Mouse (Mus musculus) layer of hippocampus, postnatal 14 days (tissue): ENCODE results near the gene Best1. TPM values are rescaled to one million over a fixed set of nuclear protein-coding genes. Genes with fewer than 3 reads are reported as not detected.
"Not testable (repeated sequence)": the region's sequence is repeated elsewhere in the genome, so short reads cannot be mapped to it uniquely, and the experiment has no call there.

ENCODE experiments used
- DNase-seq, 2 experiments: peaks; one replicate each; pipeline ENCODE4 v3.0.0; 2021 to 2022; ENCODE audit warnings: low spot score in 2 of 2, mixed read lengths in 1 of 2
- total RNA-seq, 2 experiments: library from RNA; stranded (reverse); gene quantifications; 2 replicates each; pipeline ENCODE4 v1.2.3; 2021

Best1 gene
- total RNA-seq, 2 experiments from 2014 or later, result 0.97 to 1.1 TPM

DNA sequence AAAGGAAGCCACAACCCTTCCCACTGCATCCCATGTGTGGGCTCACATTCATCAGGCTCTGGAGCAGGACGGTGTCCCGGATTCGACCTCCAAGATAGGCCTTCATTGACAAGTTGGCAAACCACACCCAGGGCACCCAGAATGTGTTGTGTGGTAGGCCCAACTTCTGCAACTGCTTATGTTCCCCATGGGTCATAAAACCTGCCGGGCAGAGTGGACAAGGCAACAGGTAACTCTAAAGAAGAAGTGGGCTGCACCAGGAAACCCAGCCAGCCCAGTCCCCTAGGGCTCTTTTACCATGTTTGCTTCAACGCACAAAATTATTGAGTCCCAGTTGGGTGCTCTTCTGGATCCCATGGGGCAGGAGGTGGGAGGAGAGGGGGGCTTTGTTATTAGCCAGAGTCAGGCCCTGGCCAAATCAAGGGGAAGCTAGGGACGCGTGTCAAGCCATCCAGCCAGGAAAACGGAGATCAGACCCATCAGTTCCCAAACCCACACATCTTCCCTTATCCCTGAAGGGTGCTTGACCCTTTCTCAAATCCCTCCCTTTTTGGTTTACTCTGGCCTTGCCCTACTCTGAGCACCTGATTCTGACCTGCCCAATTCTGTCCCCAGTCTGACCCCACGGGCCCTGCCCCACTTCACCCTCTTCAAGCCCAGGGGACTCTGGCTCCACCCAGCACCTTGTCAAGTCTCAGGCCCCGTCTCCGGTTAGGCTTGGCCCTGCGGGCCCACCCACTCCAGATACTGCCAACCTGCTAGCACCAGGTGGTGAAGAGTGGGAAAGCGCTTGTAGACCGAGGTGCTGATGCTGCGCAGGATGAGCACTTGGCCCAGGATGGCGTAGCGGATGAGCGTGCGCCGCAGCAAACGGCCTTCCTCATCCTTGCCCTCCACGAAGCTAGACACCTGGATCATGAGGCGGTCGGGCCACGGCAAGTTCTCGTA lies 9.1 kb downstream of the Best1 start:
- DNase-seq, result no peak

DNA sequence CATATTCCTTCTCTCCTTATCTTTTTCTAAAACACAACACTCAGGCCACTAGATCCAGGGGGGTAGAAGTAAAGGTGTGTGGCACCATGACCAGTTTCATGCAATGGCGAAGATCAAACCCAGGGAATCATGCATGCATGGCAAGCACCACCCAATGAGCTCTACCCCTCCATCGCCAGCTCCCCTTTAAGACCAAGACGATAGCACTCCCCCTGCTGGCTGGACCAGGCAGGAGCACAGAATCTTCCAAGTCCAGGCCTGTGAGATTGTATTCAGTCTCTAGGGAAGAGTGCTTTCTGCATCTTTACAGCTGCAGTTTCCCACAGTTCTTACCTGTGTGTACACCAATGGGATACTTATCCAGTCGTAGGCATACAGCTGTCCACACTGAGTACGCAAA lies 10.1 kb downstream of the Best1 start:
- DNase-seq, result peak; percentile 71 to 74

DNA sequence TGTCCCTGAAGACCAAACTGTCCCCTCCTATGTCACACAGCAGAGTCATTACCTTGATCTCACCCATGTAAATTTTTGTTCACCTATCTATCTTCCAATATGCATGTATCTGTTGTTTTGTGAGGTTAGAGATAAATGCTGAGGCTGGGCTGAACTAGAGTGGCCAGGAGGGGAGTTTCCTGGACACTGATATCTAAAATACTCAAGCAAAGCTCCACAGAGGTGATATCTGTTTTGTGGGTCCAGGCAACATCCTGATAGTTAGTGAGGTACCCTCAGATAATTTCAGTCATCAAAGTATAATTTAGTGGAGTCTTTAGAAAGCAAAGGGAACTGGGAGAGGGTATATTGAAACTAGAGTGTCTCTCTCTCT lies 11.6 kb downstream of the Best1 start:
- DNase-seq, result no peak

DNA sequence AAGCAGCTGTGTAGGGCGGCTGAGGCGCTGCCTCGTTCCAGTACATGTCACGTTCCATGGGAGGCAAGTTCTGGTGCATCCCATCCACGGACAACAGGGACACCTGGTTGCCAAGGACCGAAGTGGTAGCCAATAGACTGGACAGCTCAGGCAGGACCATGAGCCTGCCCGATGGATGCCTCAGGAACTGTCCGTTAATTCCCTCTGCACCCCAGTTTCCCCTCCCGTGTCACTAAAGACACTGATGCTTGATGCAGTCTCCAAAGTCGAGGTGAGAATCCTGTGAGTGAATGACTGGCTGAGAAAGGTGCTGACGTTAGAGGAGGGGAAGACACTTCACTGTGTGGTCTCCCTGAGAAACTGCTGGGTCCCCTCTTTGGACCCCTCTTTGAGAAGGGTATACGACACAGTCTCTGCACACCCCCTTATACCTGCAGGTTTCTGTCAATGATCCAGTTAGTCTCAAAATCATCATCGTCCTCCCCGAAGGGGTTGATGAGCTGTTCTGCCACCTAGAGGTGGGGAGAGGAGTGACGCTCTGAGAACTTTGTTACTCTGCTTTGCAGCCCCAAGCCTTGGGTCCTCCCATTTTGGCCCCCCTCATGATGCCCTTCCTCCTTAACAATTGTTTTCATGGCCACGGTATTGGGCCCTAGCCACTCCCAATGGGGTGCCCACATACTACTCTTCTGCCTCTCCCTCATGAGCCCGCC lies 12.1 kb downstream of the Best1 start:
- DNase-seq, result no peak

DNA sequence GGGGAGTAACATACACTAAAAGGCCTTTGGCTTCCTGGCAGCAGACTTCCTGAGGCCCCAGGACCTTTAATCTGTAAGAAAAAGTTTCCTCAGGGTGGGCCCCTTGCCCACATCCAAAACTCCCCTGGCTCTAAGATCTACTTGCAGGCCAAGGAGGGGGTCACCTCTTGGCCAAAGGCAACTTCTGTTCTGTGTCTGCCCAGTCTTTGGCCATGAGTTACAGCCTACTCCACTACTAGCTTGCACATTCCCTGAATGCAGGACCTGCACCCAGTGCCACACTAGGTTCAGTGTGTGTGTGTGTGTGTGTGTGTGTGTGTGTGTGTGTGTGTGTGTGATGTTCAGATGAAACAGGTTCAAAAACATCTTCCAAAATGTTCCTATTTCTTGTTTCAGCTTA lies 13.8 kb downstream of the Best1 start:
- no peak for DNase-seq

DNA sequence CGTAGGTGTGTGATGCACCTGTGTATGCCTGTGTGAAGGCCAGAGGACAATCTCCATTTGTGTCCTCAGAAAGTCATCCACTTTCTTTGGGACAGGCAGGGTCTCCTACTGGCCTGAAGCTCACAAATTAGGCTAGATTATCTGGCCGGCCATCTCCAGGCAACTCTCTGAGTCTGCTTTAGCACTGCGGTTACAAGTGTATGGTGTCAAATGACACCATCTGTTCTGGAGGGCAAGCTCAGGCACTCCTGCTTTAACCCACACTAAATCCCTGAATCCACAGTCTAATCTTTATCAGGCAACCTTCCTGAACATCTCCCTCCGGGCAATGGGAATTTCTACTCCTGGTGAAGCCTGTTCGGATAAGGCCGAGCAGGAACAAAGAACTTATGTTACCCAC lies 14.2 kb downstream of the Best1 start:
- no peak for DNase-seq

DNA sequence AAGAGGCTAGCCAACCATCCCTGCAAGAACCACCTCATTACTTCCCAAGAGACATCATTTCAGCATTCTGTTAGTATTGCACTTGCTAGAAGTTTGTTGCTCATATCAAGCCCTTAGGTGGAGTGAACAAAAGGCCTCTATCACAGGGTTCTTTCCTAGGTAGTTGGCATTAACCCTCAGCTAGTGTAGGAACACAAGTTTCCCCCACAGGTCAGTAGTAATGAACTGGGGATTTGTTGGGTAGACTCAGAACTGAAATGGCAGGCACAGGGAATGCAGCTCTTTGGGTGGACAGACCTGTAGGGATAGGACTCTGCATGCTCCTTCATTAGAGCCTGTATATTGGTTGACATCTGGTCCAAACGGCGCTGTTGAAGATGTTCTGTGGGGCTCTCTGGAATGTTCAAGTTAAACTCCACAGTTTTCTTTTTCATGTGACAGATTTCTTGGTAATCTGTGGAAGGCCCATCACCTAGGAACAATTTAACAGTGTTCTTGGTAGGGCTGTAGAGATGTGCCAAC lies 15.5 kb downstream of the Best1 start:
- DNase-seq, result no peak

DNA sequence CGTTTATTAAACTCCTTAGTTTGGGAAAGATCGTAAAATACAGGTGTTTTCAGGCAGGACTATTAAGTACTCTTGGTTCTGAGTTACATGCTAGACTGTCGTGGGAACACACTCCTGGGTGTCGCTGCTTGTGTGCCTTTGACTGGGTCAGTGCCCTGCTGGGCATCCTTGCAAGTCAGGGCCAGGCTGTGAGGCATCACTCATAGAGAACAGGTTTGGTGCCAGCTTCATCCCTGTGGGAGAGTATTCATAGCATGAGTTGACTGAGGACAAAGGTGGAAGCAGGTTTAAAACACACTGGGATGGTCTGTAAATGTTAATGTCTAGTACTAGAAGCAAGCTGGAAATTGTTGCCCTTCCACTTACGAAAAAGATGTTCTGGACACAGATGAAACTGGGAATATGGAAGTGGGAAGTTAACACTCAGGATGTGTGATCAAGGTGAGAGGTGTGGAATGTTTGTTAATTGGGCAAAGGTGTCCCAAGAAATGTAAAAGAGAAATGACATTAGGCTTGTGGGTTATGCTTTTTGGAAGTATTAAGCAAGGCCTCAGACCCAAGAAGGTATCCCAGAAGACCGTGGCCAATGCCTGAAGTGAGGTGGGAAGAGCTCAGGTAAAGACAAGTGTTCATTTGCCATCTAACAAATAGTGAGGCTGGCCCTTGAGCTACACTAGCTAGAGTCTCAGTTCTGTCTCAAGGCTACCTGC lies 16.1 kb downstream of the Best1 start:
- DNase-seq, result no peak

DNA sequence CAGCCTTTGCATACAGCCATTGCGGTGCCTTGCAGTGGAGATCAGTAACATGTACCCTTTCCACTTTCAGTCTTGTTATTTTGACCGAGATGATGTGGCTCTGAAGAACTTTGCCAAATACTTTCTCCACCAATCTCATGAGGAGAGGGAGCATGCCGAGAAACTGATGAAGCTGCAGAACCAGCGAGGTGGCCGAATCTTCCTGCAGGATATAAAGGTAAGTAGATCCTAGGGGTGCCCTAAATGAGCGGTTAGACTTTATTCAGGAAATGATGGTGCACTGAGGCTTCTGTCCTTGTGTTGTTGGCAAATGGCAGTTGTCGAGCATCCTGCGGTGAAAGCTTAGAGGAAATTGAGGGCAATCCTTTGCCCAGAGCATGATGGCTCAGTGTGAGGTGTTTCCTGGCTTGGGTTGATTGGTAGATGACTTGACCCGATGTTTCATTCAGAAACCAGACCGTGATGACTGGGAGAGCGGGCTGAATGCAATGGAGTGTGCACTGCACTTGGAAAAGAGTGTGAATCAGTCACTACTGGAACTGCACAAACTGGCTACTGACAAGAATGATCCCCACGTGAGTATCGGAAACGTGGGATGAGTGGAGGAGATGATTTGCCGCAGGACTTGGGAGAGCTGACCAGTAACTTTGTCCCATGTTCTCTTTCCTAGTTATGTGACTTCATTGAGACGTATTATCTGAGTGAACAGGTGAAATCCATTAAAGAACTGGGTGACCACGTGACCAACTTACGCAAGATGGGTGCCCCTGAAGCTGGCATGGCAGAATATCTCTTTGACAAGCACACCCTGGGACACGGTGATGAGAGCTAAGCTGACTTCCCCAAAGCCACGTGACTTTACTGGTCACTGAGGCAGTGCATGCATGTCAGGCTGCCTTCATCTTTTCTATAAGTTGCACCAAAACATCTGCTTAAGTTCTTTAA lies 17.1 kb downstream of the Best1 start:
- no peak for DNase-seq

DNA sequence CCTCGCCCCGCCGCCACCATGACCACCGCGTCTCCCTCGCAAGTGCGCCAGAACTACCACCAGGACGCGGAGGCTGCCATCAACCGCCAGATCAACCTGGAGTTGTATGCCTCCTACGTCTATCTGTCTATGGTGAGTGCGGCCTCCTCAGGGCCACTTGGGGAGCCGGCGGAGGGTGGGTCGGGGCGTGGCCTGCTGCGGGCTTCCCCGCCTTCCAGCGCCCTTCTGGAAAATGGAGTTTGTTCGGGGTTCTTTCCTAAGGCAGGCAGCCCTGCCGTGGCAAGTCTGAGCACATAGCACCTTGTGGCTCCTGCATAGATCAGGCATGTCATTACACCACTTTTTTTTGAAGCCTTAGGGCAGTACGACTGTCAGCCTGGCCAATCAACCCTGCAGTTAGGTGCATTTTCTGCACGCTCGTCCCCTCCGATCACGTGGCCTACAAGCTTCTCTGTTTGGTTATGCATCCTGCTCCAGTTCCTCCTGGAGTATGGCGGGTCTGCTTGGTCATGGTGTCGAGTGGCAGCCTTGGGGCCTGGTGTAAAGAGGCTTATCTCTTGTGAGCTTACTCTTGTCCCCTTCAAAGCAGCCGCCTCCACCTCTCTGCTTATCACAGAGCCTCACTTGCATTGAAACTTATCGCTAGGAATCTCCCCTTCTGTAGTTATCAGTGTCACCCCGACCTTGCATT lies 18.4 kb downstream of the Best1 start:
- no peak for DNase-seq

DNA sequence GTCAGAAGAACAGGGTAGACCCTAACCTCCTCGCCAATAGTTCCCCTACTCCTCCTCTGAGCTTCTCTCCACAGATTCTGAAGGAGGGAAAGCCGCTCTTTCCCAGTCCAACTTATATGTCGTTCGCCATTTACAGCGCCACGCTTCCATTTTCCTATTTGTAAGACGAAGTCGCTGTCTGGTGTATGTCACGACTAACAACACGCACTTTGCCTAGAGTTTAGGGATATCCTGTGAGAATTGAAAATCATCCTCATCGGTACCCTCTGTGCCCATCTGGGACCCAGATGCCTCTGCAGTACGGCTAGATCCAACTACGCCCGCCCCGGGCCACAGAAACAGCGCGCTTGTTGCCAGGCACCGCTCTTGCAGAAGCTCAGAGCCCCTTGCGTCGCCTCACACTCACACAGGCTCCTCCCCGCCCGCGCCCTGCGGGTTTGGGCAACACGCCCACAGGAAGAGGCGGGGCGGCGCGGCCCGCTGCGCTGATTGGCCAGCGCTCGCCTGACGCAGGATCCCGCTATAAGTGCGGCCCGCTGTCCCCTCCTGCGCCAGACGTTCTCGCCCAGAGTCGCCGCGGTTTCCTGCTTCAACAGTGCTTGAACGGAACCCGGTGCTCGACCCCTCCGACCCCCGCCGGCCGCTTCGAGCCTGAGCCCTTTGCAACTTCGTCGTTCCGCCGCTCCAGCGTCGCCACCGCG lies 19.1 kb downstream of the Best1 start:
- DNase-seq, result peak; percentile 96 to 97

DNA sequence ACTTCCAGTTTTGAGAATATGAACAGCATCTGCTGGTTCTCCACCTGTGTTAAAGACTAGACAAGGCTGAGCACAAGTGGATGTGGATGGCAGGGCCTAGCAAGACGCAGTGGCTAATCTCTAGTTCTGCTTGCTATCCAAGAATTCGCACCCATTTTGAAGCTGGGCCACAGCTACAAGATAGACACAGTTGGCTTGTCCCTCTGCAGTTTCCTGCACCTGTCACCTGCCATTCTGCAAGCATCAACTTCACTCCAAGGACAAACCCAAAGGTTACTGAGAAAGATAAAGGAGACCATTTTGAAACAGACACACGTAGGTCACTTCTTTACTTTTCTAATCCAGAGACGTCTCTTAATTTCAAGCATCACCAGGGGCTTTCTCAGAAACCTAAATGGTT lies 19.8 kb downstream of the Best1 start:
- no peak for DNase-seq

DNA sequence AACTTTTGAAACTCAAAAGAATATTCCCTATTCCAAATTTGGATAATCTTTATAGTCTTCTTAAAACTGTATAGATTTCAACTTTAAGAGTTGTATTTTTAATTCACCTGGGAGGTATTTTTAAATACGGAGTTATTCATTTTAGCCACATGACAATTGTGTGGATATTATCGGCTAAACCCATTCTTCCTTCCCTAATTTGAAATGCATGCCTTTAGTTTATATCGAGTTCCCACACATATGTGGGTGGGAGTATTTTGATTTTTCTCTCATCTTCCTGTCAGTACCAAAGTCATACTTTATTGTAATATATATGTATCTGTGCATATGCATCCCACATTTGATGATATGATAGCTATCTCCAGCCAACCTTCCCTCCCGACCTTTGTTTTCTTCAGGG lies 21.2 kb downstream of the Best1 start, which contains the start of gene Fth1:
TSS of gene Fth1 (plus strand) at position 341 of the 400 bp plus-strand sequence.
- DNase-seq, result no peak

DNA sequence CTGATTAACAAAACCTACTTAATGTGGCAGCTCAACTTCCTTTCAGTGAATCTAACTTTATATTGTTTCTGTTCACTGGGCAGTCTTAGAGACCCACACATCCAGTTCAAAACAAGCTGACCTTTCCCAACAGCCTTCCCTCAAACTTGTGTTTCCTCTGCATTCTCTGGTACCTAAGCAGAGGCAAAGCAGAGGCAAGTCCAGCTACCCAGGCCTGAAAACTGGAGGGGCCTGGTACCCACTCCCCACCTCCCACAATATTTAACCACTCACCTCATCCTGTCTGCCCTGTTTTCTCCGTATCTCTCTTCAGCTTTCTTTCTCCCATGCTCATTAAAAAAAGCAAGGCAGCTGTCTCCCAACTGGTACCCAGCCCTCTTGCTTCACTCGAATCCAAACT lies 22.3 kb downstream of the Best1 start:
- DNase-seq, result no peak

DNA sequence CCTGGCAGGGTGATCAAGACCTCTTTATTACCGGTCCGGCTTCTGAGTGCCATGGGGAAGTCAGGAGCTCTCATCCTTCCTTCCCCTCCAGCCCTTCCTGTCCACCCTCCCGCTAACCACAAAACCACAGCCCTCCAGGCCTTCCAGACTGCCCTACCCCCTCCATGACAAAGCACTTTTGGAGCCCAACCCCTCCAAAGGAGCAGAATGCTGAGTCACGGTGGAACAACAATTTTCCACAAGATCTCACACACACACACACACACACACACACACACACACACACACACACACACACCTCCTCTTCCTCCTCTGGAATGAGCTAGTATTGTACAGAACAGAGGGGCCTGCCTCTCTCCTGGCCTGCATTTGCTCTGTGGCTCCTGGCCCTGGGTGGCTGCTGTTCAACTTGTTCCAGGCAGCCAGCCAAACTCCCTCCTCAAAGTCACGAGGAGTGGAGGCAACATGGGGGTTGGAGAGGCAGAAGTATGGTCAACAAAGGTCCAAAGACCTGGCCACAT lies 22.9 kb downstream of the Best1 start:
- DNase-seq, result peak; percentile 75 to 87

DNA sequence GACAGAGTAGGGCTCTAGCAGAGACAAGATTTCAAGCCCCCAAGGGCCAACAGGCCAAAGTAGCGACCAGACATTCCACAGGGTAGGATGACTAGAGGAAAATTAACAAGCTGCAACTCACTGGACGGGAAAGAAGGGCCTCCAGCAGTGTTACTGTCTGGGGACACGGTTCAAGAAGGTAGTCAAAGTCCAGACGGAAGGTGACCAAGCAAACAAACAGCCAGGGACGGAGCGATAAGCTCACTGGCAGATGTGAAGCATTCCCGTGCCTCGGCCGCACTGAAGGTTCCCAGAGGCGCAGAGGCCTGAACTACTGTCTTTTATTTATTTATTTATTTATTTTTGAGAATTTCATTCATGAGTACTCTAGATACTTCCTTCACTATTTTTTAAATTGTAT lies 24.3 kb downstream of the Best1 start:
- DNase-seq, result no peak

DNA sequence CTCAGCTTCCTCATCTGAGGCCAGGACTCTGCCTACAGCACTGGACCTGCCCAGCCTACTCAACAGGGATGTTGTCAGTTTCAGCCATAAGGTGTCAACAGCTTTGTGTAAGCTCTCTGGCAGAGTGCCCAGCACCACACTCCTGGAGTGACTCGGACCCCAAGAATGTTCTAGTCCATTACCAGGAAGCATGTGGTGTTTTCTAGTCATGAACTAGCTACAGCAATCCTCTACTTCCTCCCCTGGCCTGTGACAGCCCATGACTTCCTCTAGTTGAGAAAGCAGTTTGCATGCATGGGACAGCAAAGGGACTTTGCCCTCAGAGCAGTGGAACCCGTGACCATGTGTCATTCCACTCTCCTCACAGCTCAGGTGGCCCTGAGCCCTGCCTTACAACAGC lies 26.6 kb downstream of the Best1 start:
- DNase-seq, result not testable (repeated sequence)

DNA sequence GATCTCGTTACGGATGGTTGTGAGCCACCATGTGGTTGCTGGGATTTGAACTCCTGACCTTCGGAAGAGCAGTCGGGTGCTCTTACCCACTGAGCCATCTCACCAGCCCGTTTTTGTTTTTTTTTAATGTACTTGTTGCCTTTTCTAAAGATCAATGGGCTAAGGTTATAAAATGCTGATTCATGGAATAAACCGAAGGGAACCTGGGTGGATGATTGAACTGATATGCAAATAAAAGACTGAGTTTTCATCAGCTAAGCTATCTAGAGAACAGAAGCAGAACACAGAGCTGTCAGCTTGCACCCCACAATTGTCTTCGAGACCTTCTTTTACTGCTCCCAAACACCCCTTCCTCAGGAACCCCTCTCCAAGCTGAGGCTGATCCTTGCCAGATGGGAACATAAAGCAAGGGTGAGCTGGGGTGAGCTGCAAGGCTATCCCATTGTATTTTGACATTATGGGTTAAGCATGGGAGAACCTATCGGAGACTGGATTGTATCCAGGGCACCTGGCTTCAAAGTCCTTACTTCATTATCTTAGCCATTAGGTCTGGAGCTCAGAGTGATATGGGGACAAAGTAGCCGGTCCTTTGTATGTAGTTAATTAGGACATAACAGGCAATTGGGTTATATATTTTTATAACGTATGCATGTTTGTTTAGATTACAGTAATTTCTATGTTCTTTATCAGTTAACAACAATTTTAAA lies 33.2 kb downstream of the Best1 start:
- DNase-seq, result no peak
